Mouse (Mus musculus) T-helper 2 cell (primary cell): ENCODE measurements around the gene Rbmx2.

Experiments
- in situ Hi-C: fragments of 300-600 bp; cut with MboI, MseI; formaldehyde crosslinking; loops from one replicate; pipeline ENCODE4 v1.15.1; 2025; ENCODE audit warnings: high pct_unique_total_duplicates

The Rbmx2 gene

DNA sequence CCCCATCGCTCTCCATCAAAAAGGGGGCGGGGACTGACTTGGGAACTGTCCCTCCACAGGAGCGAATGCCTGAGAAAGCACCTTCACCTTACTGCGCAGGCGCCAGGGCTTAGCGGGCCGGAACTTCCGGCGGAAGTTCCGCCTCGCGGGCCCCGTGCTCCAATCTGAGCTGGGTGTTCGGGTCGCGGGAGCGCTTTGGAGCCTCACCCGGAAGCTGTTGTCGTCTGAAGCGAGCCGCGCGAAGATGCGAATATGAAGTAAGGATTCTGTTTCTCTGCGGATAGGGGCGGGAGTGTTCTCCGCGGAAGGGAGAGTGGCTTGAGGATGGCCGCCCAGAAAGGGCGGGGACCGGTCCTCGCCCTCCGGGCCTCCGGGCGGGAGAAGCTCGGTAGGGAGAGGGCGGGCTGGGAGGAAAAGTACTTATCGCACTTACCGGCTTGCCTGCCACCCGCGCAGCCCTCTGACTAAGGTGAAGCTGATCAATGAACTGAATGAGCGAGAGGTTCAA is at the start of gene Rbmx2:
Gene Rbmx2 (plus strand): TSS at position 141 of the 508 bp plus-strand sequence.
- in situ Hi-C loops: no loop called here

DNA sequence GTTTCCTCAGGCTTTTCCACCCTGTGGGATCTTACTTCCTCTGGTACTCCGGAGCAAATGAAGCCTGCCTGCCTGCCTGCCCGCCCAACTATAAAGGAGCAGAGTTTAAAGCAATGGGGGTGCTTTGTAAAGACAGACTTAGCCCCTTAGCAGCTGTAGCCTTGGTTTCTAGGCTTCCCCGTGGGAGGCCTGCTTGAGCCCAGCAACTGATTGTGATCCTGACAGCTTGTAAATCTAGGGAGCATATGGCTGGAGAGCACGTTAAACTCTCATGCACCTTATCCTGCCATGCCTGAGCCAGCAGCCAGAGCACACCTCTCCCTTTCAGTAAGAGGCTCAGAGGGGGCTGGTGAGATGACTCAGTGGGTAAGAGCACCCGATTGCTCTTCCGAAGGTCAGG is 28.0 kb upstream of the Rbmx2 start:
- in situ Hi-C loops: loop anchor here (25.0 kb wide), 1 partner anchor 645 kb away; no protein-coding TSS in a partner anchor

DNA sequence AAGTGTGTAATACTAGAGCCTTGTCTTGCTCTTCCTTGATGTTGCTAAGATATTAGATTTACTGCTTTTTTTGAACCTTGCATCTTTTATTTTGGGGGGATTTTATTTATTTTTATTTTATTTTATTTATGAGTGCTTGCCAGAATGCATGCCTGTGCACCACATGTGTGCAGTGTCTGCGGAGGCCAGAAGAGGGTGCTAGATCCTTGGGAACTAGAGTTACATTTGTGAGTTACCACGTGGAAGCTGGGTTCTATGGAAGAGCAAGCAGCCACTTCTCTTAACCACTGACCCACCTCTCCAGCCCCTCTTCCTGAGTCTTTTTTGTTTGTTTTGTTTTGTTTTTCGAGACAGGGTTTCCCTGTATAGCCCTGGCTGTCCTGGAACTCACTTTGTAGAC is 25.2 kb upstream of the Rbmx2 start:
- in situ Hi-C loops: loop anchor here (25.0 kb wide), 1 partner anchor 643 kb away; no protein-coding TSS in a partner anchor

DNA sequence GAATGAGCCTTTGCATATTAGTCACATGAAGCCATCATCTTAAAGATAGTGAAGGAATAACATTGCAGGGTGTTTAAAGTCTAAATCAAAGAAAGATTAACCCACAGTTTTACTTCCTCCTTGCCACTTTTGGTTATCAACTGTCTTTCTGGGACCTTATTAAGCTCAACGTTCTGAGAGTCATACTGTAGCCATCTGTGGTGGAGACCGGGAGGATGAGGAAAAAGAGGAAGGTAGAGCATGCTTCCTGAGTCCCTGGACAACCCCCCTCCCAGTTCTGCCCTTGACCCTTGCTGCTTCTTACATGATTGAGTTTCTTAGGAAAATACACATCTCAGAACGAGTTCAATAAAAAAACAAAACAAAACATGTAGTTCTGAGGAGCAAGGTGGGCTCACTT is 23.1 kb upstream of the Rbmx2 start:
- in situ Hi-C loops: loop anchor here (25.0 kb wide), 1 partner anchor 641 kb away; no protein-coding TSS in a partner anchor

DNA sequence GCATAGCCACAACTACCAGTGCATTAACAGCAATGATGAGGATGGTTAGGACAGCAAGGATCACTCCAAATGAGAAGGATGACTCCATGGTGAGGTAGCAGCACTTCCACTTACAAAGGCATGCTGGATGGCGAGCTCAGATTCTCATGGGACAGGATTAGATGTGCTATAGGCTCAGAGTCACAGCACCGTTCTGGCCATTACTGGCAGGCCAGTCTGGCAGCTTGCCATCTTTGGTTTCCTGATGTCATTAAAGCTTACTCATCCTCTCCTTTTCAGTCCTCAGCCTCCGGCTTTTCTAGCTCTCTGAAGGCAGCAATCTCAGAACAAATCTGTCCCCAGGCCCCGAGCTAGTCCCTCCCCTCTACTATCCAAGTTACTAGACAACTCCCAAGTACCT is 20.6 kb upstream of the Rbmx2 start, which contains the start of gene Gpr119:
Gene Gpr119 (minus strand): TSS at position 308 of the 400 bp plus-strand sequence.
- in situ Hi-C loops: loop anchor here (25.0 kb wide), 1 partner anchor 638 kb away; no protein-coding TSS in a partner anchor

DNA sequence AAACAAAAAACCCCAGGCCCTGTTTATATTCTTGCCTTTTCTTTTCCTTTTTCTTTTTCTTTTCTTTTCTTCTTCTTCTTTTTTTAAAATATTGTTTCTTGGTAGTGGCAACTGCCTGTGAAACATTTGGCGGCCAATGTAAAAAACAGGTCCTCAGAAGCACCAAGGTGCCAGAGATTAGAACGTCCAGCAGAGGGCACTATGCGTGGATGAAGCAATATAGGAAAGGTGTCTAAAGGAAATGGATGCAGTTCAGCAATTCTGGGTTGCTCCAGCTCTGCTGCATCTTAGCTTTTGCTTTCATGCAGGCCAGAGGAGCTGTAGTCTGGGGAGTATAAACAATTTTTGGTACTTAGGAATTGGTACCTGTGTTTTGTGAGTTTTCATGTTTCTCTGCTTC is 11.4 kb upstream of the Rbmx2 start:
- in situ Hi-C loops: no loop called here

DNA sequence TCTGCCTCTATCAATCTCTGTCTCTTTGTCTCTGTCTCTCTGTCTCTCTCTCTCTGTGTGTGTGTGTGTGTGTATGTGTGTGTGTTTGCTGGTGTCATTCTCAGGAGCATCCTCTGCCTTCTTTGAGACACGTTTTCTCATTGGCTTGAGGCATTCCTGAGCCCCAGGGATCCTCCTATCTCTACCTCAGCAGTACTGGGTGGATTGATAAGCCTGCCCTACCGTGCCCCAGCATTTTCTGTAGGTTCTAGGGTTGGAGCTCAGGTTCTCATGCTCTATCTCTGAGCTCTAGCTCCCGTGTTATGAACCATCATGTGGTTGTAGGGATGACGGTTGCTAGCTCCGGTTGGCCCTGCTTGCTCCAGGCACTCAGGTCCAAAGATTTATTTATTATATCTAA is 10.9 kb upstream of the Rbmx2 start:
- in situ Hi-C loops: no loop called here

DNA sequence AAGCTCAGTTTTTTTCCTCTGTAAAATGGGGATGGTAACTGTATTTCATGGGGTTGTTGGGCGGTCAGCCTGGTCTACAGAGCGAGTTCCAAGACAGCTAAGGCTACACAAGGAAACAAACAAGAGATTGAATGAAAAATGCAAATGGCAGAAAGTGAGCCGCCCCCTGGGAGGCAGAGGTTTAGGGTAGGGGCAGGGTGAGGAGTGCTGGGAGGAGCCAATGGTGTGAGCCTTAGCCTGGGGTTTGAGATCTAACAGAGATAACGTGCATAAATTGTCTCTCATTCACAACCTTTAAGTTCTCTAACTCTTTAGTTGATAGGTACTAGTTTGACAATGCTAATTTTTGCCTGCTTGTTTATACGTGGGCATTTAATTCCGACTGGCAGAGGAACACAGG is 344 bp upstream of the Rbmx2 start:
- in situ Hi-C loops: no loop called here

DNA sequence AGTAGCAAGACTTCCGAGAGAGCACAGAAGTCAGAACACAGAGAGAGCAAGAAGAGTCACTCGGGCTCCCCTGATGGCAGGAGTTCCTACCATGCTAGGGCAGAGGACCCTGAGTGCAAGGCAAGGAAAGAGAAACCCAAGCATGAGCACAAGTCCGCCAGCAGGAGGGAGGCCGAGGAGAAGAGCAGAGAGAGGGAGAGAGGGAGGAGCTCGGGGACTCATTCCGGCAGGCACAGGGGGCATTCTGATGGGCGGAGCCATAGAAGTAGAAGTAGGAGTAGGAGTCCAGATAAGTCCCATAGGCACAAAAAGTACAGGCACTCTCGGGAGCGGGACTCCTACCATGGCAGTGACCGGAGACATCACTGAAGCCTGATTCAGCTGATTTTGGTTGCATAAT is 14.9 kb downstream of the Rbmx2 start:
- in situ Hi-C loops: loop anchor here (10.0 kb wide), 1 partner anchor 1985 kb away; no protein-coding TSS in a partner anchor

DNA sequence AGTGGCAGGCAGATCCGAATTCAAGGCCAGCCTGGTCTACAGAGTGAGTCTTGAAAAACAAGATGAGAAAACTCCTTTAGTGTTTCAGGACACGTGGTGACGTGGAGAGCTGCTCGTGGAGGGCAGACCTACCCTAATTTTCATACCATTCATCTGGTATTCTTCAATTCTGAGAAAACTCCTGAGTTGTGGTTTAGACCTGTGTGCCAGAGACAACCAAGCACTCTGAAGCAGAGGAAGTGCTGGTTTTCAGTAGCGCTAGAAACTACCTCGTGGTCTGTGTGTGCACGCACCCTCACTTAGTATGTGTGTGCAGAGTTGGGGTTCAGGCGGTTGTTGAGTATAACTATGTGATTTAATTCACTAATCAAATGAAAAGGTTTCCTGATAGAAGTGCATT is 18.0 kb downstream of the Rbmx2 start:
- in situ Hi-C loops: loop anchor here (10.0 kb wide), 1 partner anchor 1988 kb away; no protein-coding TSS in a partner anchor

DNA sequence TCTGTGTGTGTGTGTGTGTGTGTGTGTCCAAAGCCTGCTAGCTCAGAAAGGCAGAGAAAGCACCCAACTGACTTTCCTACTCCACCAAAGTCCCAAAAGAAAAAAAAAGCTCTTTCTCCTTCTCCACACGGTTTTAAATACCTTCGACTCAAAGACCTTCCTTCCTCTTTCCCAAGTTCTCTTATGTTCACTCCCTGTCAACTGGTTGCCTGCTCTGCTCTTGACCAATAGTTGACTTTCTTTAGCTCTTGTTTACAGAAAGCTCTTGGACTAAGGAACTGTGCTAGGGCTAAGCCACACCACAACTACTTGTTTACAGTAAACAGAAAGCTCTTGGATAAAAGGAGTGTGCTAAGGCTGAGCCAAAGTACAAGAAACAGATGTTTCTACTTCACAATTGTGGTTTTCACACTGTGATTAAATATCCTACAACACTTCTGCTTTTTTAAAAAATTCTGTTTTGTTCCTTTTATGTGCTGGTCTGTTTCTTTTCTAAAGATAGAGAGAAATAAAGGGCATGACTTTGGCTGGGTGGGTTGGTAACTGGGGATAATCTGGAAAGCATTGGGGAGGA is 60.0 kb downstream of the Rbmx2 start:
- in situ Hi-C loops: no loop called here
